Mouse (Mus musculus) small intestine, adult 2 months (tissue): Measurements from ENCODE around the gene Uvssa. TPM values are rescaled to one million over a fixed set of nuclear protein-coding genes. Genes with fewer than 3 reads are reported as not detected.
A peak's percentile ranks its signal among the peaks of the same experiment; 100 is the strongest.

ENCODE experiments used
- H3K27ac ChIP-seq: fragments of 200-500 bp; 2 replicates; pipeline ENCODE4 v1.5.1; 2012; ENCODE audit warnings: low read depth, low read length, control low read depth, inconsistent platforms; ENCODE audit not compliant: insufficient read depth
- H3K27me3 ChIP-seq: fragments of 200-500 bp; 2 replicates; pipeline ENCODE4 v1.6.1; 2012; ENCODE audit warnings: mild to moderate bottlenecking, moderate library complexity, low read length, inconsistent platforms; ENCODE audit not compliant: control insufficient read depth, insufficient read depth
- H3K36me3 ChIP-seq: fragments of 200-500 bp; 2 replicates; pipeline ENCODE4 v1.6.1; 2012; ENCODE audit warnings: mild to moderate bottlenecking, low read length, control low read depth, inconsistent platforms; ENCODE audit not compliant: control insufficient read depth, insufficient read depth
- H3K4me1 ChIP-seq: fragments of 200-500 bp; 2 replicates; pipeline ENCODE4 v1.6.1; 2012; ENCODE audit warnings: low read length, inconsistent platforms, mixed read lengths; ENCODE audit not compliant: control insufficient read depth, insufficient read depth, insufficient read length
- H3K4me3 ChIP-seq: fragments of 200-500 bp; 2 replicates; pipeline ENCODE4 v1.5.1; 2012; ENCODE audit warnings: low read depth, mild to moderate bottlenecking, control low read depth, inconsistent platforms, low read length, moderate library complexity
- CTCF ChIP-seq: fragments of 200-500 bp; IDR thresholded peaks from 2 replicates; pipeline ENCODE4 v1.5.1; 2012; ENCODE audit warnings: low read depth, mild to moderate bottlenecking, control low read depth, inconsistent platforms, low read length, moderate library complexity, mixed read lengths; ENCODE audit not compliant: insufficient replicate concordance, insufficient read length; ENCODE audit errors: extremely low read depth
- POLR2A ChIP-seq: fragments of 200-500 bp; IDR thresholded peaks from 2 replicates; pipeline ENCODE4 v1.6.1; 2012; ENCODE audit warnings: low read depth, mild to moderate bottlenecking, control low read depth, inconsistent platforms, low read length, moderate library complexity
- WGBS: fragments of 180-500 bp; shearing (Covaris S2); methylation state at CpG from one replicate; pipeline ENCODE4 v1.1.7; 2018; 5-methylcytosine and 5-hydroxymethylcytosine counted together
- polyA plus RNA-seq: library from polyadenylated mRNA; depleted of rRNA; stranded (reverse); fragments of >200 nt; gene quantifications from 2 replicates; pipeline ENCODE4 v1.2.3, GENCODE M21; 2012

Uvssa gene
- polyA plus RNA-seq, 1 experiment, result 2.3 TPM

DNA sequence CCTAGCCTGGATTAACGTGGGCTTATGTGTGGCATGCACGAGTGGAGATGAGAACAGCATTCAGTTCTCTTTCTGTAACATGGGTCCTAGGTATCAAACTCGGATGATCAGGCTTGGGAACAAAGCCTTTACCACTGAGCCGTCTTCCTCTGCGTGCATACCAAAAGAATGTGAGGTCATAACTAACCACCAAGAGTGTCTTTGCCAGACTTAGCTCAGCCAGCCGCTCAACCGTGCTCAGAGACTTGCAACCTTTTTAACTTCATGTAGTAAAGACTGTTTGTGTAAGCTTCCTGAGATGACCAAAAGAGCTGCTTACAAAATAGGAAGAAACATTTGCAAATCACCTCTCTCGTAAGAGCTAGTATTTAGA lies 26.1 kb upstream of the Uvssa start:
- no peak for TF ChIP-seq CTCF
- TF ChIP-seq POLR2A, result no peak
- peaks cover 11% of the 10 kb centered on the region for H3K4me1 ChIP-seq
- H3K27ac ChIP-seq, result peak overlapping the region; percentile 40
- H3K27me3 ChIP-seq, result no peaks in the 10 kb centered on the region
- WGBS, result 68% methylated on average over 8 of the region's 8 CpGs
- H3K4me3 ChIP-seq, result no peak overlapping the region
- H3K36me3 ChIP-seq, result no peaks in the 10 kb centered on the region

DNA sequence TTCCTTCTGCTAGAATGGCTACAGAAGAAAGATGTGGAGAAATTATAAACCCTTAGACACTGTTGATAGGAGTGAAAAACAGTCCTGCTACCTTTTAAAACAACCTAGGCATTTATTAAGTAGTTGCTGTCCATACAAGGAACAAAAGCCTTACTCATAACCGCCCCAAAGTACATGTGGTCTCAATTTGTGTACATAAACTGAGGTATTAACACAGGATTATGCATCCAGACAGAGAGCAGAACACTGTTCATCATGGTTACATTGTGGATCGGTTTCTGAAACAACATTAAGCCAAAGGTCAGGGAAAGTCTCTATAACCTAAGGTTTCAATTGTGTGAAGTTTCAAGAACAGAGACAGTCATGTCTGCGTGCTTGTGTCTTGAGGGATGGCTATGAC lies 25.3 kb upstream of the Uvssa start:
- H3K4me3 ChIP-seq, result no peak overlapping the region
- H3K36me3 ChIP-seq, result no peaks in the 10 kb centered on the region
- H3K27ac ChIP-seq, result no peak overlapping the region
- TF ChIP-seq POLR2A, result no peak
- TF ChIP-seq CTCF, result no peak
- H3K27me3 ChIP-seq, result no peaks in the 10 kb centered on the region
- H3K4me1 ChIP-seq, result peaks cover 6% of the 10 kb centered on the region; the same call in 1 of the 2 replicates
- WGBS, result 55% methylated on average over 3 of the region's 3 CpGs

DNA sequence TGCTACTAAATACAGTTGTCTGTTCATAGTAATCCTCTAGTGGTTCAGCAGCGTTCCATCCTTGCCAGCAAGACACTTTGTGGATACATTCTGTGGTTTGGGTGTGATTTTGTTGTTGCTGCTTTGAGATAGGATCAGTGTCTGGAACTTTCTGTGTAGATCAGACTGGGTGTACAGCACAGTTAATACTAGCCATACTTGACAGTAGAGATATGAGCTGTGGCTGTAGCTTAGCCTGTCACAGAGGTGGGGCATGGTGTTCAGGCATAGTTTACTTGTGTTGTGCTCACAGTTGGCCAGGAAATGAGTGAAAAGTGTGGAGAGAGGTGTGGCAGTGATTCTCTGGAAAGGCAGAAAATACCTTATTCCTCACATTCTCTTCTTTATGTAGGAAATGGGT lies 20.9 kb upstream of the Uvssa start:
- no peak for TF ChIP-seq CTCF
- TF ChIP-seq POLR2A, result no peak
- Histone ChIP-seq H3K4me1 (no peaks in the 10 kb centered on the region), H3K27me3 (no peaks in the 10 kb centered on the region), H3K4me3 (no peak overlapping the region), H3K36me3 (peaks cover 19% of the 10 kb centered on the region), H3K27ac (no peak overlapping the region)
- WGBS, result 95% methylated on average over 1 of the region's 1 CpGs

DNA sequence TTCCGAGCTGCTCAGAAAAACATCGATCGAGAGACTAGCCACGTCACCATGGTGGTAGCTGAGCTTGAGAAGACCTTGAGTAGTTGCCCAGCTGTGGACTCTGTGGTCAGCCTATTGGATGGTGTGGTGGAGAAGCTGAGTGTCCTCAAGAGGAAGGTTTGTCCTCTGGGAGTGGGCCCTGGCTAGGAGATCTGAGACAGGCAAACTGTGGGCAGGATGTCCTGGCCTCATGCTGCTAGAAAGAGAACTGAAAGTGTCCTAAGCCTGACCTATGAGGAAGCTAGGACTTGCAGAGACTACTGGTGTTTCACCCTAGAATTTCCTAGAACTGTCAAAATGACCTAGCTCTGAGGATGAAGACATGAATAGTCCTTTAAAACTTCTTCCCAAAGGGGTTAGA lies 19.9 kb upstream of the Uvssa start:
- no peak for TF ChIP-seq CTCF
- TF ChIP-seq POLR2A, result no peak
- H3K4me1 ChIP-seq, result no peaks in the 10 kb centered on the region
- no peak overlapping the region for H3K4me3 ChIP-seq
- H3K27ac ChIP-seq, result no peak overlapping the region; the same call in 1 of the 2 replicates
- peaks cover 29% of the 10 kb centered on the region for H3K36me3 ChIP-seq
- H3K27me3 ChIP-seq, result no peaks in the 10 kb centered on the region
- WGBS, result 86% methylated on average over 4 of the region's 4 CpGs

DNA sequence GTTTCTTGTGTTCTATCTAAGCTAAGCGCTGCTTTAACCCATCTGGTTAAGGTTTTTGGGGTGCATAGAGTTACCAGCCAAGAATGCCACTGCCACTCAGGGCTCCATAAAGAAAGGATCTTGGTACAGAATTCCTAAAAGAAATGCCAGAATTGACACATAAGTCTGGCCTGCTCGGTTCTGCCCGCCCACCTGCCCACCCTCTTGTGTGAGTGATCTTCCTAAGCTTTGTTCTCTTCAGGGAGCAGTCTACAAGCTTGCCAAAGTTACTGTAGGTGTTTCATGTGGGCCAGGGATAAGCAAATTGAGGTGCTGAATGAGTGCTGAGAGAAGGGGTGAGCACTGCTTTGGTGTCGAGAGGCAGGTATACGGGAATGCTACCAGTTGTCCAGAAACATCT lies 15.1 kb upstream of the Uvssa start:
- peaks cover 57% of the 10 kb centered on the region for H3K36me3 ChIP-seq
- no peak overlapping the region for H3K4me3 ChIP-seq
- no peaks in the 10 kb centered on the region; the same call in 1 of the 2 replicates for H3K4me1 ChIP-seq
- no peaks in the 10 kb centered on the region for H3K27me3 ChIP-seq
- TF ChIP-seq POLR2A (no peak), CTCF (no peak)
- 90% methylated on average over 5 of the region's 5 CpGs for WGBS
- H3K27ac ChIP-seq, result no peak overlapping the region

DNA sequence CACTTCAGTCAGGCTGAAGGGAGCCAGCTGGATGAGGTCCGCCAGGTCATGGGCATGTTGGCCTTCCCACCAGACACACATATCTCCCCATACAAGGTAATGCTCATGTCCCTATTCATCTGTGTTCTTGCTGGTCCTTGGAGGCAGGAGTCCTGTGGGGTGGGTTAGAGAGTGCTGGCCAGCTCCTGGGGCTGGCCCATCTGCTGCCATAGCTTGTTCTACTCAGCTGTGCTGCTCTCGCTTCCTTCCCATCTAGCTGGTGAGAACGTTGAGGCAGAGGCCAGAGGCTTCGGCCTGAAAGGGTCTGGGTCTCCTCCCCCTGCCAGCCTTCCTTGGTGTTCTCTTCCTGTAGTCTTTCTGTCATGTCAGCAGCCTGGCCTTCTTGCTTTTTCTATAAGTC lies 9.7 kb upstream of the Uvssa start:
- Histone ChIP-seq H3K36me3 (peaks cover 70% of the 10 kb centered on the region), H3K27me3 (no peaks in the 10 kb centered on the region), H3K4me1 (peaks cover 10% of the 10 kb centered on the region), H3K4me3 (no peak overlapping the region), H3K27ac (no peak overlapping the region)
- WGBS, result 90% methylated on average over 4 of the region's 4 CpGs
- TF ChIP-seq POLR2A (no peak), CTCF (no peak)

DNA sequence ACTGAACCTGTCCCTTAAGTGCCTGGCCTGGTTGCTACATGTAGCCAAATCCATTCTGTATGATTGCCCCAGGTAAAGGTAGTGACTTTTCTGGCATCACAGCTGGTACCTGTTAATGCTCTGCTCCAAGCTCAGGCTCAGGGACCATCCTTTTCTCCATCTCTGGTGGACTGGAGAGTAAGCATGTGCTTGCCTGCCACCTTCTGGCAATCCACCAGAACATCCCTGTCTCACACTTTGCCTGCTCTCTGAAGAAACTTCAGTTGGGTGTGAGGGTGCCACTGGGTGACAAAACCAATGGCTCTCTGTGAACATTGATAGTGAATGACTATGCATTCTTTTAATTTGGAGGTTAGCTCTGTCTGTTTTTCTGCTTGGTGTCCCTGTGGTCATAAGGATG lies 7.2 kb upstream of the Uvssa start:
- H3K4me1 ChIP-seq, result peaks cover 10% of the 10 kb centered on the region
- TF ChIP-seq POLR2A, result no peak
- TF ChIP-seq CTCF, result peak; percentile 44; the same call in 1 of the 2 replicates
- peaks cover 60% of the 10 kb centered on the region for H3K36me3 ChIP-seq
- no peak overlapping the region for H3K4me3 ChIP-seq
- no peak overlapping the region for H3K27ac ChIP-seq
- no peaks in the 10 kb centered on the region for H3K27me3 ChIP-seq

DNA sequence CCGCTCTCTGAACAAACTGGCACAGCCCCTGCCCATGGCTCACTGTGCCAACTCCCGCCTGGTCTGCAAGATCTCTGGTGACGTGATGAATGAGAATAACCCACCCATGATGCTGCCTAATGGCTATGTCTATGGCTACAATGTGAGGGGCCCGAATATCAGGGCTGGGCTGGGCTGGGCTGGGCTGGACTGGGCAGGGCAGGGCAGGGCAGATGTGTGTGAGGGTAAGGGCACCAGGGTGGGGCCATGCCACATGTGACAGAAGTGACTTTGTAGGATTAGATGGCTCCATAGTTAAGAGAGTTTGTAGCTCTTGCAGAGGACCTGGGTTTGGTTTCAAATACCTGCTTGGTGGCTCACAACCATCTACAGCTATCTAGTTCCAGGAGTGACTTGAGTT lies 6.7 kb upstream of the Uvssa start:
- Histone ChIP-seq H3K36me3 (peaks cover 56% of the 10 kb centered on the region), H3K4me3 (no peak overlapping the region), H3K4me1 (peaks cover 10% of the 10 kb centered on the region), H3K27me3 (no peaks in the 10 kb centered on the region), H3K27ac (no peak overlapping the region)
- 79% methylated on average over 4 of the region's 4 CpGs for WGBS
- no peak for TF ChIP-seq CTCF
- TF ChIP-seq POLR2A, result no peak
